Mouse (Mus musculus): Measurements from ENCODE around the gene Pomt1. TPM values are rescaled to one million over a fixed set of nuclear protein-coding genes. Genes with fewer than 3 reads are reported as not detected.

Gene Pomt1
- polyA plus RNA-seq, 1 experiment = 204 TPM

GRCm38 (mm10) chr2:32240591-32240990 lies 4.2 kb downstream of the Pomt1 start:
- Histone ChIP-seq H3K27me3 (ENCODE audit: control insufficient read depth, insufficient read depth, low read length) (no peaks in the 10 kb centered on the region), H3K4me3 (ENCODE audit: control insufficient read depth, low read depth, low read length) (no peak overlapping the region), H3K4me1 (ENCODE audit: control insufficient read depth, insufficient read depth, low read length) (no peaks in the 10 kb centered on the region; the same call in 1 of the 2 replicates), H3K36me3 (ENCODE audit: control insufficient read depth, insufficient read depth, low read length) (peaks cover 6% of the 10 kb centered on the region), H3K27ac (ENCODE audit: control insufficient read depth, insufficient read depth, low read depth, low read length) (no peak overlapping the region)
- no peak for TF ChIP-seq POLR2A (IDR thresholded peaks at IDR 0.05; ENCODE audit: control insufficient read depth, low read depth, low read length)
- TF ChIP-seq CTCF (IDR thresholded peaks at IDR 0.05; ENCODE audit: control insufficient read depth, insufficient read depth, insufficient replicate concordance, low read depth, low read length) = no peak

DNA sequence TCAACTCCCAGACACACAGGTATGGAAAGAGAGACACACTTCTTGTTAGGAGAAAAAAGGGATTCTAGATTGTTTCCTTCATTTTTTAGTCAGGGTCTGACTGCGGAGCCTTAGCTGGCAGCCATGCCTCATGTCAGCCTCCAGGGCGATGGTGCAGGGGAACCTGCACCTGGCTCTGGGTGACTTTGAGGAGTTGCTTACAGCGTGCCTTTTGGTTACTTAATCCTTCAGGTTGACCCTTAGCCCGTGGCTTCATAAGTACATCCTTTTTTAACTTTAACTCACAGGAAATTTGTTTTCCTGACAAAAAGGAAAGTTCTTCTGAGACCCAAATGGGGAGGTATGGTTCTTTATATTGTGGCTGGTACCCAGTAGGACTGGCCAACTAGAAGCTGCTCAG lies 6.6 kb downstream of the Pomt1 start:
- peaks cover 8% of the 10 kb centered on the region for H3K36me3 ChIP-seq (ENCODE audit: control insufficient read depth, insufficient read depth, low read length)
- no peaks in the 10 kb centered on the region for H3K27me3 ChIP-seq (ENCODE audit: control insufficient read depth, insufficient read depth, low read length)
- no peak overlapping the region for H3K27ac ChIP-seq (ENCODE audit: control insufficient read depth, insufficient read depth, low read depth, low read length)
- no peak overlapping the region for H3K4me3 ChIP-seq (ENCODE audit: control insufficient read depth, low read depth, low read length)
- no peaks in the 10 kb centered on the region for H3K4me1 ChIP-seq (ENCODE audit: control insufficient read depth, insufficient read depth, low read length)
- TF ChIP-seq CTCF (IDR thresholded peaks at IDR 0.05; ENCODE audit: control insufficient read depth, insufficient read depth, insufficient replicate concordance, low read depth, low read length) = no peak
- no peak for TF ChIP-seq POLR2A (IDR thresholded peaks at IDR 0.05; ENCODE audit: control insufficient read depth, low read depth, low read length)

DNA sequence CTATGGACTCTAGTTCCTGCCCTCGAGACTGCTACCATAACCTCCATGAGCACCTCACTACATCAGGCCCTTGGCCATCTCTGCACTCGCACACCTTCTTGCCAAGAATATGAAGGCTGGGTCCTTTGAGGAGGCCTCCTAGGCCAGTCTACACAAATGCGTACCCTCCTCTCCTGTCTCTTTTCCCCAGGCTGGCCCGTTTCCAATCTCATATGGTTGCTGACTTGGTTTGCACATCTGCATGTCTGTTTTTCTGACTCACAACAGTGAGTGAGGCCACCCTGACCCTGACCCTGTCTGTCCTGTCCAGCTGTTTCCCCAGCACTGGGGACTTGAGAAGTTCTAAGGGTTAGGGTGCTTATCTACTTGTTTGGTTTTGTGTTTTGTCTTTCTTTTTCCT lies 10.4 kb downstream of the Pomt1 start:
- Histone ChIP-seq H3K36me3 (ENCODE audit: control insufficient read depth, insufficient read depth, low read length) (peaks cover 9% of the 10 kb centered on the region), H3K27ac (ENCODE audit: control insufficient read depth, insufficient read depth, low read depth, low read length) (peak overlapping the region; percentile 35; the same call in 1 of the 2 replicates), H3K4me3 (ENCODE audit: control insufficient read depth, low read depth, low read length) (no peak overlapping the region), H3K27me3 (ENCODE audit: control insufficient read depth, insufficient read depth, low read length) (no peaks in the 10 kb centered on the region), H3K4me1 (ENCODE audit: control insufficient read depth, insufficient read depth, low read length) (peaks cover 14% of the 10 kb centered on the region)
- TF ChIP-seq CTCF (IDR thresholded peaks at IDR 0.05; ENCODE audit: control insufficient read depth, insufficient read depth, insufficient replicate concordance, low read depth, low read length) = no peak
- no peak for TF ChIP-seq POLR2A (IDR thresholded peaks at IDR 0.05; ENCODE audit: control insufficient read depth, low read depth, low read length)

DNA sequence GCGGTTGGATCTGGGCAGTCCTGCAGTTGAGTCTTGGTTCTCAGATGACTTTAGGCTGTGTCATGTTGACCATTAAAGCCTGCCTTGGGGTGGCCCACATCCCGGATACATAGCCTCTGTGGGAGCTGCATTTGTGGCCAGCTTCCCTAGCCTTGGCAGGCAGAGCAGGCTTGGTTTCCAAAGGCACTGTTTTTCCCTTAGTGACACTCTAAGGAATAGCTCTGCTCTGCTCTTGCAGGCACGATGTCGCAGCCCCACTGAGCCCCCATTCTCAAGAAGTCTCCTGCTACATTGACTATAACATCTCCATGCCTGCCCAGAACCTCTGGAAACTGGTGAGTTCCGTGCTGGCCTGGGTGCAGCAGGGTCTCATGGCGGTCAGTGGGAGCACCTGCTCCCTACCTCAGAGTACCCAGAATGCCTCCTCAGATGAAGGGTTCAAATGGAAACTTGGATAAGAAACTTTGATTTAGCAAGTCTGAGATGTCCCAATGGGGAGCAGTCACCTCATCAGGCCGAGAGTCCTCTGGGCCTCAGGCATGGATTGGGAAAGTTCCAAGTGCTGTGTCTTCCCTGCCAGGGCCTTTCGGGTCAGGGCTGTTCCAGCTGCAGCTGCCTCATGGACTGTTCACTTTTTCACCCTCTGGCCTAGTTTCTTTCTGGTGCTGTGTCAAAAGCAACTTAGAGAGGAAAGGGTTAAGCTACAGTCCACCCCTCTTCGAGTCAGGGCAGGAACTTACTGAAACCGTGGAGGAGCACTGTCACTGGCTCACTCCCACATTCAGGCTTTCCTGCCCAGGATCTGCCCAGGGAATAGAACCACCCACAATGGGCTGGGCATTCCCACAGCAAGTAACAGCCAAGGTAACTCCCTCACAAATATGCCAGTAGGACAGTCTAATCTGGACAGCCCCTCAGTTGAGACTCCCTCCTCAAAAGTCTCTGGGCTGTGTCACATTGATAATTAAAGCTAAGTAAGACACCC lies 12.3 kb downstream of the Pomt1 start:
- Histone ChIP-seq H3K36me3 (ENCODE audit: control insufficient read depth, insufficient read depth, low read length) (peaks cover 12% of the 10 kb centered on the region), H3K4me1 (ENCODE audit: control insufficient read depth, insufficient read depth, low read length) (peaks cover 20% of the 10 kb centered on the region), H3K27me3 (ENCODE audit: control insufficient read depth, insufficient read depth, low read length) (no peaks in the 10 kb centered on the region), H3K27ac (ENCODE audit: control insufficient read depth, insufficient read depth, low read depth, low read length) (no peak overlapping the region), H3K4me3 (ENCODE audit: control insufficient read depth, low read depth, low read length) (no peak overlapping the region)
- TF ChIP-seq CTCF (IDR thresholded peaks at IDR 0.05; ENCODE audit: control insufficient read depth, insufficient read depth, insufficient replicate concordance, low read depth, low read length) (no peak), POLR2A (IDR thresholded peaks at IDR 0.05; ENCODE audit: control insufficient read depth, low read depth, low read length) (no peak)

GRCm38 (mm10) chr2:32251791-32252527 lies 15.6 kb downstream of the Pomt1 start:
- no peaks in the 10 kb centered on the region for H3K27me3 ChIP-seq (ENCODE audit: control insufficient read depth, insufficient read depth, low read length)
- no peak overlapping the region for H3K4me3 ChIP-seq (ENCODE audit: control insufficient read depth, low read depth, low read length)
- peak overlapping the region; percentile 84 for H3K27ac ChIP-seq (ENCODE audit: control insufficient read depth, insufficient read depth, low read depth, low read length)
- peaks cover 22% of the 10 kb centered on the region for H3K4me1 ChIP-seq (ENCODE audit: control insufficient read depth, insufficient read depth, low read length)
- H3K36me3 ChIP-seq (ENCODE audit: control insufficient read depth, insufficient read depth, low read length) = peaks cover 5% of the 10 kb centered on the region
- TF ChIP-seq POLR2A (IDR thresholded peaks at IDR 0.05; ENCODE audit: control insufficient read depth, low read depth, low read length) (no peak), CTCF (IDR thresholded peaks at IDR 0.05; ENCODE audit: control insufficient read depth, insufficient read depth, insufficient replicate concordance, low read depth, low read length) (no peak)

DNA sequence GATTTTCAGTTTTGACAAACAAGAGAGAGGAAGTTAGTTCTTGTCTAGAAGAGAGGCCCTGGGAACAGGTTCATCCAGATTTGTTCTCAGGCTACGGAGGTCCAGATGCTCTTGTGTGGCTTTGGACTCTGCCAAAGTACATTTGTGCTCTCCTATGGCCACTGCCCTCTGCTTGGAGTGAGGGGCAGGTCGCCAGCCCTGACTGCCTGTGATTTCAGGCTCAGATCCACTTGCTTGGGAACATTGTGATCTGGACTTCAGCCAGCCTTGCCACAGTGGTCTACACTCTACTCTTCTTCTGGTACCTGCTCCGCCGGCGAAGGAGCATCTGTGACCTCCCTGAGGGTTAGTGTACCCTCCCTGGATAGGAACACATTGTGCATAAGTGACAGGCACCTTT lies 16.3 kb downstream of the Pomt1 start:
- peaks cover 22% of the 10 kb centered on the region for H3K4me1 ChIP-seq (ENCODE audit: control insufficient read depth, insufficient read depth, low read length)
- H3K27ac ChIP-seq (ENCODE audit: control insufficient read depth, insufficient read depth, low read depth, low read length) = peak overlapping the region; percentile 84
- TF ChIP-seq POLR2A (IDR thresholded peaks at IDR 0.05; ENCODE audit: control insufficient read depth, low read depth, low read length) = peak; percentile 33; the same call in 1 of the 2 replicates
- TF ChIP-seq CTCF (IDR thresholded peaks at IDR 0.05; ENCODE audit: control insufficient read depth, insufficient read depth, insufficient replicate concordance, low read depth, low read length) = no peak
- no peaks in the 10 kb centered on the region for H3K27me3 ChIP-seq (ENCODE audit: control insufficient read depth, insufficient read depth, low read length)
- no peak overlapping the region for H3K4me3 ChIP-seq (ENCODE audit: control insufficient read depth, low read depth, low read length)
- H3K36me3 ChIP-seq (ENCODE audit: control insufficient read depth, insufficient read depth, low read length) = peaks cover 4% of the 10 kb centered on the region

DNA sequence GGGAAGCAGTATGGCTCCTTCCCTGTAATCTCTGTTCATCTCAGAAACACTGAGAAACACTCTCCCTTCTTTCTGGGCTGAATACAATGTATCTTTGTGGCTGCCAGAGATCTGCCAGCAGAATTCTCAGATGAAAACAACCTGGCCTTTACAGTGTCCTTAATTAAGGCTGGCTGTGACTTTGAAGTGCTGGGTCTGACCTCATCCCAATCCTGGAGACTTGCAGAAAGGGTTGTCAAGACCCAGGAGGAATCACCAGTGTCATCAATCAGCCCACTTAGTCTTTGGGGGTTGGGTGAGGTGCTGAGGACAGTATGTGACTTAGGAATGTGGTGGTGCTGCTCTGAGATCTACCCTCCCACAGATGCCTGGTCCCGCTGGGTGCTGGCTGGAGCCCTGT lies 17.0 kb downstream of the Pomt1 start:
- Histone ChIP-seq H3K36me3 (ENCODE audit: control insufficient read depth, insufficient read depth, low read length) (peaks cover 4% of the 10 kb centered on the region; the same call in 1 of the 2 replicates), H3K27ac (ENCODE audit: control insufficient read depth, insufficient read depth, low read depth, low read length) (peak overlapping the region; percentile 61), H3K27me3 (ENCODE audit: control insufficient read depth, insufficient read depth, low read length) (no peaks in the 10 kb centered on the region), H3K4me1 (ENCODE audit: control insufficient read depth, insufficient read depth, low read length) (peaks cover 22% of the 10 kb centered on the region), H3K4me3 (ENCODE audit: control insufficient read depth, low read depth, low read length) (no peak overlapping the region)
- TF ChIP-seq POLR2A (IDR thresholded peaks at IDR 0.05; ENCODE audit: control insufficient read depth, low read depth, low read length) = no peak
- no peak for TF ChIP-seq CTCF (IDR thresholded peaks at IDR 0.05; ENCODE audit: control insufficient read depth, insufficient read depth, insufficient replicate concordance, low read depth, low read length)

All from testis, adult 2 months (tissue).